Mouse (Mus musculus): ENCODE measurements at regions not wholly inside any gene's neighbourhood (a gene's known extent, or its start where the extent isn't known, plus 50 kb on each side); places are given as distances from the start of the nearest gene placed in this dataset. TPM values are rescaled to one million over a fixed set of nuclear protein-coding genes. Genes with fewer than 3 reads are reported as not detected.
"Not testable (repeated sequence)": the region's sequence is repeated elsewhere in the genome, so short reads cannot be mapped to it uniquely, and the experiment has no call there.

GRCm38 (mm10) chr13:61805300-61805699 is 235.4 kb upstream of the Cts3 start:
- H3K9ac ChIP-seq; H3K27me3 ChIP-seq (replicated peaks); H3K9me3 ChIP-seq (replicated peaks); H3K4me1 ChIP-seq: not testable (repeated sequence)
- Histone ChIP-seq H3K27ac (0 out of 2 replicates have a peak overlapping the region, but pooled peaks have one; percentile 30), H3K4me2 (peak overlapping the region; percentile 68), H3K4me3 (peak overlapping the region; percentile 77), H3K36me3 (peaks cover 13% of the 10 kb centered on the region)
- WGBS (ENCODE audit: insufficient replicate concordance), result 42% methylated on average over 3 of the region's 3 CpGs
- peak; percentile 80 for ATAC-seq

GRCm38 (mm10) chr13:61804168-61804874 is 234.4 kb upstream of the Cts3 start:
- peak; percentile 87 for ATAC-seq
- H3K27me3 ChIP-seq (replicated peaks); H3K4me1 ChIP-seq; H3K9me3 ChIP-seq (replicated peaks); H3K36me3 ChIP-seq: not testable (repeated sequence)
- H3K9ac ChIP-seq, result peak overlapping the region; percentile 77
- H3K4me2 ChIP-seq, result peak overlapping the region; percentile 68
- peak overlapping the region; percentile 72 for H3K27ac ChIP-seq
- 2% methylated on average over 19 of the region's 19 CpGs for WGBS (ENCODE audit: insufficient replicate concordance)
- H3K4me3 ChIP-seq, result peak overlapping the region; percentile 77

- not testable (repeated sequence) for H3K4me1 ChIP-seq; H3K27ac ChIP-seq; H3K9me3 ChIP-seq (replicated peaks); H3K27me3 ChIP-seq (replicated peaks); H3K36me3 ChIP-seq
- Histone ChIP-seq H3K4me3 (peak overlapping the region; percentile 77), H3K9ac (peak overlapping the region; percentile 77; the same call in 1 of the 2 replicates), H3K4me2 (peak overlapping the region; percentile 68)
- peak; percentile 64; the same call in 1 of the 2 replicates for ATAC-seq
- WGBS (ENCODE audit: insufficient replicate concordance), result 22% methylated on average over 5 of the region's 5 CpGs
Observed at GRCm38 (mm10) chr13:61803763-61804162, 233.8 kb upstream of the Cts3 start.

GRCm38 (mm10) chr13:61763457-61763856 is 193.5 kb upstream of the Cts3 start:
- WGBS (ENCODE audit: insufficient replicate concordance), result 67% methylated on average over 1 of the region's 1 CpGs
- H3K4me1 ChIP-seq; H3K9me3 ChIP-seq (replicated peaks); H3K27ac ChIP-seq; H3K9ac ChIP-seq; ATAC-seq; H3K4me2 ChIP-seq; H3K4me3 ChIP-seq; H3K36me3 ChIP-seq; H3K27me3 ChIP-seq (replicated peaks): not testable (repeated sequence)

Small RNAs in the stretch of these regions (microRNA-seq; reads per million reads assigned to microRNA genes)
- gene Gm23739, result not detected

Data from liver, embryonic 12.5 days (tissue).